Mouse (Mus musculus) urinary bladder, postnatal 25 days (tissue): ENCODE results near the gene Gfi1b.

Source experiments
- DNase-seq: peaks from one replicate; pipeline ENCODE4 v3.0.0; 2022; ENCODE audit warnings: low spot score

Gene Gfi1b

GRCm38 (mm10) chr2:28598692-28599568 is 22.9 kb downstream of the Gfi1b start:
- no peak for DNase-seq

GRCm38 (mm10) chr2:28597733-28598547 is 23.8 kb downstream of the Gfi1b start:
- DNase-seq, result no peak

GRCm38 (mm10) chr2:28596998-28597397 is 24.8 kb downstream of the Gfi1b start:
- no peak for DNase-seq

- no peak for DNase-seq
Observed at GRCm38 (mm10) chr2:28596021-28596420, 25.8 kb downstream of the Gfi1b start.

- peak; percentile 62 for DNase-seq
Observed at GRCm38 (mm10) chr2:28592809-28593208, 29.0 kb downstream of the Gfi1b start.

GRCm38 (mm10) chr2:28591479-28591878 is 30.3 kb downstream of the Gfi1b start:
- DNase-seq, result no peak

GRCm38 (mm10) chr2:28588574-28588973 is 33.2 kb downstream of the Gfi1b start:
- no peak for DNase-seq

- DNase-seq, result no peak
Observed at GRCm38 (mm10) chr2:28585730-28586129, 36.1 kb downstream of the Gfi1b start.

GRCm38 (mm10) chr2:28585043-28585571 is 36.7 kb downstream of the Gfi1b start:
- peak; percentile 70 for DNase-seq

GRCm38 (mm10) chr2:28583651-28584050 is 38.1 kb downstream of the Gfi1b start, which contains the start of gene Gtf3c5:
Gene Gtf3c5, minus strand, starts transcription at chr2:28583751.
- no peak for DNase-seq

GRCm38 (mm10) chr2:28582647-28583353 is 39.0 kb downstream of the Gfi1b start:
- DNase-seq, result peak; percentile 86

- peak; percentile 11 for DNase-seq
Observed at GRCm38 (mm10) chr2:28578003-28578402, 43.8 kb downstream of the Gfi1b start.

GRCm38 (mm10) chr2:28576815-28577214 is 45.0 kb downstream of the Gfi1b start:
- DNase-seq, result no peak

- no peak for DNase-seq
Observed at GRCm38 (mm10) chr2:28575341-28575740, 46.4 kb downstream of the Gfi1b start.

- DNase-seq, result no peak
Observed at GRCm38 (mm10) chr2:28569903-28570302, 51.9 kb downstream of the Gfi1b start.

- DNase-seq, result no peak
Observed at GRCm38 (mm10) chr2:28566545-28566944, 55.2 kb downstream of the Gfi1b start.

- DNase-seq, result no peak
Observed at GRCm38 (mm10) chr2:28564380-28564779, 57.4 kb downstream of the Gfi1b start.

- no peak for DNase-seq
Observed at GRCm38 (mm10) chr2:28563830-28564229, 58.0 kb downstream of the Gfi1b start.

GRCm38 (mm10) chr2:28563303-28563702 is 58.5 kb downstream of the Gfi1b start, which contains the start of gene Cel:
Gene Cel, minus strand, starts transcription at chr2:28563403.
- DNase-seq, result no peak
